ENCODE assay signal across 11 mouse cellular contexts in genomic region chr12:86686551-86687330, GRCm38 (mm10). TPM values are rescaled to one million over a fixed set of nuclear protein-coding genes. Genes with fewer than 3 reads are reported as not detected.
A peak's percentile ranks its signal among the peaks of the same experiment; 100 is the strongest.
DNase-seq lines count a peak whose midpoint lies in the region; ATAC-seq and TF ChIP-seq lines count a peak whose summit lies in the region.
"Had no signal": no experiment of that assay in that cellular context is flagged by ENCODE, and none has a peak within 500 bp of the region (broad histone marks: within the 10 kb centered on the region; RNA-seq: fewer than 3 reads in every experiment).

No protein-coding gene starts in this region.

- H3K27me3 ChIP-seq in forebrain, postnatal 0 days (ENCODE audit: insufficient read depth, low read length) = no peaks in the 10 kb centered on the region
- no peaks in the 10 kb centered on the region for H3K27me3 ChIP-seq in forebrain, embryonic 15.5 days
- no peaks in the 10 kb centered on the region for H3K27me3 ChIP-seq in lung, postnatal 0 days (replicated peaks; ENCODE audit: insufficient read depth, low read length)
- H3K27me3 ChIP-seq in liver, embryonic 13.5 days = no peaks in the 10 kb centered on the region
- H3K27me3 ChIP-seq: neural tube, embryonic 12.5 days; Patski had no signal

- no peak overlapping the region for H3K4me2 ChIP-seq in forebrain, postnatal 0 days (ENCODE audit: low read depth)
- H3K4me2 ChIP-seq in forebrain, embryonic 15.5 days (replicated peaks) = no peak overlapping the region
- no peak overlapping the region for H3K4me2 ChIP-seq in lung, postnatal 0 days (replicated peaks; ENCODE audit: low read depth, low read length)
- peak overlapping the region; percentile 14; the same call in 1 of the 2 replicates for H3K4me2 ChIP-seq in liver, embryonic 13.5 days
- H3K4me2 ChIP-seq: neural tube, embryonic 12.5 days had no signal

- DNase-seq in forebrain, postnatal 0 days = no peak
- DNase-seq in lung, postnatal 0 days (ENCODE audit: low spot score) = no peak
- DNase-seq in lung, postnatal 36 days = no peak
- DNase-seq in liver, embryonic 13.5 days = no peak
- no peak for DNase-seq in gastrocnemius, postnatal 10 days
- DNase-seq in spleen, postnatal 4 days (ENCODE audit: low spot score in 2 of 2) = no peak

- H3K27ac ChIP-seq in forebrain, postnatal 0 days (ENCODE audit: low read depth, low read length) = no peak overlapping the region
- H3K27ac ChIP-seq in forebrain, embryonic 15.5 days (replicated peaks) = no peak overlapping the region
- H3K27ac ChIP-seq in lung, postnatal 0 days (ENCODE audit: low read length) = peak overlapping the region; percentile 62
- peak overlapping the region; percentile 51; the same call in 1 of the 2 replicates for H3K27ac ChIP-seq in liver, embryonic 13.5 days
- H3K27ac ChIP-seq: neural tube, embryonic 12.5 days had no signal

- 52% methylated on average over 12 of the region's 13 CpGs for WGBS in forebrain, postnatal 0 days
- 58% methylated on average over 13 of the region's 13 CpGs for WGBS in forebrain, embryonic 15.5 days
- WGBS in lung, postnatal 0 days = 48% methylated on average over 13 of the region's 13 CpGs
- WGBS in liver, embryonic 13.5 days (ENCODE audit: insufficient replicate concordance) = 19% methylated on average over 12 of the region's 13 CpGs

- H3K36me3 ChIP-seq in forebrain, postnatal 0 days (ENCODE audit: insufficient read depth) = peaks cover 55% of the 10 kb centered on the region
- H3K36me3 ChIP-seq in forebrain, embryonic 15.5 days = peaks cover 51% of the 10 kb centered on the region
- no peaks in the 10 kb centered on the region for H3K36me3 ChIP-seq in lung, postnatal 0 days (ENCODE audit: insufficient read depth, low read length)
- no peaks in the 10 kb centered on the region for H3K36me3 ChIP-seq in liver, embryonic 13.5 days

- no peak overlapping the region for H3K9ac ChIP-seq in forebrain, postnatal 0 days
- no peak overlapping the region for H3K9ac ChIP-seq in forebrain, embryonic 15.5 days (replicated peaks)
- H3K9ac ChIP-seq in lung, postnatal 0 days (replicated peaks; ENCODE audit: low read depth) = no peak overlapping the region
- H3K9ac ChIP-seq in liver, embryonic 13.5 days = no peak overlapping the region
- H3K9ac ChIP-seq: neural tube, embryonic 12.5 days had no signal

- H3K4me1 ChIP-seq in forebrain, postnatal 0 days (ENCODE audit: insufficient read depth) = peaks cover 9% of the 10 kb centered on the region
- peaks cover 42% of the 10 kb centered on the region for H3K4me1 ChIP-seq in forebrain, embryonic 15.5 days
- peaks cover 13% of the 10 kb centered on the region; the same call in 1 of the 2 replicates for H3K4me1 ChIP-seq in lung, postnatal 0 days (ENCODE audit: insufficient read depth, low read depth, low read length)
- peaks cover 49% of the 10 kb centered on the region for H3K4me1 ChIP-seq in liver, embryonic 13.5 days (replicated peaks)

- H3K4me3 ChIP-seq in forebrain, postnatal 0 days (ENCODE audit: low read depth, low read length) = no peak overlapping the region
- no peak overlapping the region for H3K4me3 ChIP-seq in forebrain, embryonic 15.5 days
- H3K4me3 ChIP-seq in lung, postnatal 0 days (ENCODE audit: low read depth, low read length) = no peak overlapping the region
- no peak overlapping the region for H3K4me3 ChIP-seq in liver, embryonic 13.5 days (replicated peaks)
- H3K4me3 ChIP-seq: neural tube, embryonic 12.5 days had no signal

- TF ChIP-seq EP300 in lung, postnatal 0 days (IDR thresholded peaks at IDR 0.05) = no peak

- no peaks in the 10 kb centered on the region for H3K9me3 ChIP-seq in forebrain, postnatal 0 days (ENCODE audit: low read length)
- no peaks in the 10 kb centered on the region for H3K9me3 ChIP-seq in forebrain, embryonic 15.5 days
- no peaks in the 10 kb centered on the region for H3K9me3 ChIP-seq in lung, postnatal 0 days (ENCODE audit: low read length)
- no peaks in the 10 kb centered on the region for H3K9me3 ChIP-seq in liver, embryonic 13.5 days (replicated peaks)
- H3K9me3 ChIP-seq: neural tube, embryonic 12.5 days had no signal

- no peak for TF ChIP-seq CTCF in forebrain, postnatal 0 days (IDR thresholded peaks at IDR 0.05; ENCODE audit: low read depth)
- TF ChIP-seq CTCF in lung, postnatal 0 days (IDR thresholded peaks at IDR 0.05) = no peak

- 0 out of 2 replicates have a peak, but pooled peaks have one; percentile 19 for ATAC-seq in forebrain, postnatal 0 days
- ATAC-seq in forebrain, embryonic 15.5 days (replicated peaks) = no peak
- no peak for ATAC-seq in lung, postnatal 0 days
- ATAC-seq in activated CD4-positive, CD25-positive, alpha-beta regulatory T cell, adult 4 months = peak; percentile 63
- ATAC-seq in liver, embryonic 13.5 days (ENCODE audit: low read depth) = peak; percentile 50; the same call in 1 of the 2 replicates
- ATAC-seq: Patski had no signal

RNA-seq across cellular contexts. Expression of gene Vash1, which starts 8.2 kb away (rescaled TPM):
- total RNA-seq in forebrain, postnatal 0 days (2014; rRNA removed) = 93.0 and 96.3 TPM in 2 replicates
- polyA plus RNA-seq in forebrain, postnatal 0 days (2015; fragmentation: Nextera tagmentation; extraction: Ambion mirVana) = 25.7 and 33.2 TPM in 2 replicates
- polyA plus RNA-seq in forebrain, embryonic 15.5 days (2015; fragmentation: Nextera tagmentation; extraction: Ambion mirVana) = 42.8 and 50.9 TPM in 2 replicates
- polyA plus RNA-seq in lung, postnatal 0 days (2015; fragmentation: Nextera tagmentation; extraction: Ambion mirVana) = 9.0 and 10.9 TPM in 2 replicates
- under 1 TPM in 1 of 2 experiments, not detected in 1; 0.17 TPM for polyA plus RNA-seq in activated CD4-positive, CD25-positive, alpha-beta regulatory T cell, adult 4 months (2017; shearing (Covaris generic))
- polyA plus RNA-seq in liver, embryonic 13.5 days (2015; fragmentation: Nextera tagmentation; extraction: Ambion mirVana) = 1.0 and 1.4 TPM in 2 replicates
- total RNA-seq in gastrocnemius, postnatal 10 days (2021) = 10 to 100 TPM; 29.9 to 34.5 TPM

RNA-seq across cellular contexts. Expression of gene Angel1, which starts 39.5 kb away (rescaled TPM):
- 4.5 and 6.5 TPM in 2 replicates for total RNA-seq in forebrain, postnatal 0 days (2014; rRNA removed)
- polyA plus RNA-seq in forebrain, postnatal 0 days (2015; fragmentation: Nextera tagmentation; extraction: Ambion mirVana) = 6.2 and 7.1 TPM in 2 replicates
- polyA plus RNA-seq in forebrain, embryonic 15.5 days (2015; fragmentation: Nextera tagmentation; extraction: Ambion mirVana) = 10.6 and 10.7 TPM in 2 replicates
- polyA plus RNA-seq in lung, postnatal 0 days (2015; fragmentation: Nextera tagmentation; extraction: Ambion mirVana) = 4.2 and 5.2 TPM in 2 replicates
- 1 to 10 TPM; 4.0 to 5.7 TPM for polyA plus RNA-seq in activated CD4-positive, CD25-positive, alpha-beta regulatory T cell, adult 4 months (2017; shearing (Covaris generic))
- 1.1 and 1.6 TPM in 2 replicates for polyA plus RNA-seq in liver, embryonic 13.5 days (2015; fragmentation: Nextera tagmentation; extraction: Ambion mirVana)
- 1 to 10 TPM; 5.8 to 6.3 TPM for total RNA-seq in gastrocnemius, postnatal 10 days (2021)

RNA-seq across cellular contexts. Expression of gene Lrrc74a, which starts 47.4 kb away (rescaled TPM):
- not detected in 2 replicates for total RNA-seq in forebrain, postnatal 0 days (2014; rRNA removed)
- not detected in 2 replicates for polyA plus RNA-seq in forebrain, postnatal 0 days (2015; fragmentation: Nextera tagmentation; extraction: Ambion mirVana)
- not detected in 2 replicates for polyA plus RNA-seq in forebrain, embryonic 15.5 days (2015; fragmentation: Nextera tagmentation; extraction: Ambion mirVana)
- not detected in 2 replicates for polyA plus RNA-seq in lung, postnatal 0 days (2015; fragmentation: Nextera tagmentation; extraction: Ambion mirVana)
- polyA plus RNA-seq in activated CD4-positive, CD25-positive, alpha-beta regulatory T cell, adult 4 months (2017; shearing (Covaris generic)) = not detected
- not detected in 2 replicates for polyA plus RNA-seq in liver, embryonic 13.5 days (2015; fragmentation: Nextera tagmentation; extraction: Ambion mirVana)
- total RNA-seq in gastrocnemius, postnatal 10 days (2021) = not detected
- total RNA-seq: left cerebral cortex, adult 8-10 months had no signal
- polyA plus RNA-seq: neural tube, embryonic 12.5 days; Patski had no signal

Comparison
In these comparisons a context has a peak if more than half of its experiments do, and no peak if none do; other contexts are left out.
1. ATAC-seq: peak in forebrain, postnatal 0 days (single experiment), activated CD4-positive, CD25-positive, alpha-beta regulatory T cell, adult 4 months (single experiment) and liver, embryonic 13.5 days (single experiment); none in forebrain, embryonic 15.5 days (single experiment) and lung, postnatal 0 days (single experiment).
2. H3K27ac ChIP-seq: peak in lung, postnatal 0 days (single experiment) and liver, embryonic 13.5 days (single experiment); none in forebrain, postnatal 0 days (single experiment) and forebrain, embryonic 15.5 days (single experiment).